Mouse (Mus musculus) left cerebral cortex, postnatal 14 days (tissue): ENCODE data around the gene Tpgs1. TPM values are rescaled to one million over a fixed set of nuclear protein-coding genes. Genes with fewer than 3 reads are reported as not detected.

ENCODE experiments used
- total RNA-seq, 2 experiments: library from RNA; stranded (reverse); gene quantifications; 2 replicates each; pipeline ENCODE4 v1.2.3; 2021

Tpgs1 gene
- total RNA-seq, 2 experiments from 2014 or later: 71.9 to 77.9 TPM

Other genes with a start within 250 kb of the Tpgs1 start
- gene Vmn2r83, start 200.6 kb upstream of the Tpgs1 start, total RNA-seq: not detected
- gene Plpp2, start 135.6 kb upstream of the Tpgs1 start, total RNA-seq: 1 to 10 TPM; 2.5 to 3.3 TPM
- gene Mier2, start 114.2 kb upstream of the Tpgs1 start, total RNA-seq: 10 to 100 TPM; 41.7 to 51.4 TPM
- gene Theg, start 82.0 kb upstream of the Tpgs1 start, total RNA-seq: under 1 TPM in 1 of 2 experiments, not detected in 1; 0.55 TPM
- gene C2cd4c, start 55.3 kb upstream of the Tpgs1 start, total RNA-seq: 10 to 100 TPM; 14.2 to 15.1 TPM
- gene Shc2, start 31.5 kb upstream of the Tpgs1 start, total RNA-seq: 10 to 100 TPM; 49.8 to 50.3 TPM
- gene Odf3l2, start 23.6 kb upstream of the Tpgs1 start, total RNA-seq: under 1 TPM; 0.46 to 0.63 TPM
- gene Madcam1, start 4.8 kb upstream of the Tpgs1 start, total RNA-seq: under 1 TPM in 1 of 2 experiments, not detected in 1; 0.23 TPM
- 10 to 100 TPM; 64.2 to 70.3 TPM for gene Cdc34, start 12.8 kb downstream of the Tpgs1 start, total RNA-seq
- gene Gzmm, start 19.7 kb downstream of the Tpgs1 start, total RNA-seq: 1 to 10 TPM in 1 of 2 experiments, under 1 TPM in 1; 0.81 to 1.6 TPM
- 100 to 1,000 TPM; 785 to 820 TPM for gene Bsg, start 35.1 kb downstream of the Tpgs1 start, total RNA-seq
- 10 to 100 TPM; 93.4 to 99.2 TPM for gene Hcn2, start 47.3 kb downstream of the Tpgs1 start, total RNA-seq
- gene Polrmt, start 77.2 kb downstream of the Tpgs1 start, total RNA-seq: 10 to 100 TPM; 43.8 to 45.4 TPM
- 1 to 10 TPM; 1.4 to 2.1 TPM for gene Fgf22, start 85.7 kb downstream of the Tpgs1 start, total RNA-seq
- gene Rnf126, start 97.6 kb downstream of the Tpgs1 start, total RNA-seq: 10 to 100 TPM; 95.4 to 97.1 TPM
- 1 to 10 TPM; 1.7 to 2.2 TPM for gene Fstl3, start 107.9 kb downstream of the Tpgs1 start, total RNA-seq
- 1 to 10 TPM in 1 of 2 experiments, under 1 TPM in 1; 0.17 to 1.1 TPM for gene Prss57, start 121.6 kb downstream of the Tpgs1 start, total RNA-seq
- gene Palm, start 124.2 kb downstream of the Tpgs1 start, total RNA-seq: 100 to 1,000 TPM; 398 to 410 TPM
- gene Misp, start 151.6 kb downstream of the Tpgs1 start, total RNA-seq: under 1 TPM; 0.59 to 0.72 TPM
- 10 to 100 TPM; 52.1 to 61.1 TPM for gene Ptbp1, start 185.1 kb downstream of the Tpgs1 start, total RNA-seq
- 1 to 10 TPM; 2.3 to 3.1 TPM for gene Prtn3, start 205.1 kb downstream of the Tpgs1 start, total RNA-seq
- gene Plppr3, start 205.3 kb downstream of the Tpgs1 start, total RNA-seq: 10 to 100 TPM; 68.3 to 71.2 TPM
- gene Elane, start 216.9 kb downstream of the Tpgs1 start, total RNA-seq: not detected
- gene Cfd, start 221.5 kb downstream of the Tpgs1 start, total RNA-seq: not detected
- gene Med16, start 239.6 kb downstream of the Tpgs1 start, total RNA-seq: 10 to 100 TPM; 55.0 to 66.5 TPM
- gene Gm26602, start 241.5 kb downstream of the Tpgs1 start, total RNA-seq: not detected
- gene Kiss1r, start 247.6 kb downstream of the Tpgs1 start, total RNA-seq: 1 to 10 TPM; 5.7 to 7.6 TPM